Mouse (Mus musculus) ES-CJ7 (cell line): Measurements from ENCODE around the gene Igfbp7.

Experiments used
- DNase-seq: peaks from one replicate; pipeline ENCODE4 v3.0.0; 2011; ENCODE audit warnings: low read depth, low spot score

Gene Igfbp7

DNA sequence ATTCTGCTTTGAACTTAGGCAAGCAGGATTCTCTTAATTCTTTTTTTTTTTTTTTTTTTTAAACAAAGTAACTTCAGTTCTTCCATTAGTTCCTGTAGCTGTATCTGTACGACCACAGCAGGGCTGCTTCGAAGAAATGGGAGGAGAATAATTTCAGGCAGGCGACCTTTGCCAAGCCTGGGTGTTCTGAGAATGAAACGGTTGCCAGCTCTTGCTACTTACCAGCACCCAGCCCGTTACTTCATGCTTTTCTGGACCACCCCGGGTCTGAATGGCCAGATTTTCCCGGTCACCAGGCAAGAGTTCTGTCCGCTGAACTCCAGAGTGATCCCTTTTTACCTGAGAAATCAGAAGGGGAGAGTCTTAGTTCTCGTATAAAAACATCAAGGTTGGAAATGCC is 56.1 kb downstream of the Igfbp7 start:
- DNase-seq, result no peak

DNA sequence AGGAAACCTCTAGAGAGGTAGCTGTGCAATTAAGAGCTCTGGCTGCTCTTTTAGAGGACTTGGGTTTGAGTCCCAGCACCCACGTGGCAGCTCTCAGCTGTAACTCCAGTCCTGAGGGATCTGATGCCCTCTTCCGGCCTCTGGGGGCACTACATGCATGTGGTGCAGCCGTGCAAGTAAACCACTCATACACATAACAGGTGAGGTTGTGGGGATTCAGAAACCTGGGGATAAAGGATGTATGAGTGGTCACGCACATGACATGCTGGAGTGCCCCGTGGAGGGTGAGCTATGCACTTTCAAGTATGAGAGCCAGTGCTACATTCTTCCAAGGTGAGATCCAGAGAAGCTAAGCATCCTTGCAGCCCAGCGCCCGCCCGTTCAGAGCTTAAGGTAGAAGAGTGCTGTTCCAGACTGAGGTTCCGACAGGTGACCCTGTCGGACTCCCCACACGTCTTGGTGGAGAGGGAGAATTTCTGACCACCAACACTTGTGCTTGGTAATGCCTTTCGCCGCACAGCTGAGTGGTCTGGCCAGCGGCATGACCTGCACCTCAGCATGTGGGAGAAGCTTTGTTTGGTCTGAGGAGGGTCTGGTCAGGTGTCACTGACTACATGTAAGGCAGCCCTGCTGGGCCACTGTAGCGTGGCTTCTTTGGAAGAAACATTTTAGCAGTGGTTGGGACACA is 57.7 kb downstream of the Igfbp7 start:
- peak; percentile 84 for DNase-seq

DNA sequence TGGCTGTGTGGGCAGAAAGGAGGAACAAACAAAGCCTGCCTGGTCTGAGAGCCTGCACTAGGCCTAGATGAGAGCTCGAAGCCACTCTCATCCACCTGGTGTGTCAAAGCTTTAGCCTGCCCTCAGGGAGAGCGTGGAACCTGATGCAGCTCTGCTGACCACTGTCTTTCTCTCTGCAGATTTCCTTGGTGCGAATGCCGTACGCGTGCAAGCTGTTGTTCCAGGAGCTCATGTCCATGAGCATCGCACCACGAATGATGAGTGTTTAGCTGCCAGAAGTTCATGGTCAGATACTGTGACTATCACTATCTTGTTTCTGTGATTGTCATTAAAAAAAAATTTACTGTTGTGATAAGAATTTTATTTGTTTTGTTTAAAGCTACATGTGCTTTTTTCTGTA is 58.9 kb downstream of the Igfbp7 start:
- no peak for DNase-seq

DNA sequence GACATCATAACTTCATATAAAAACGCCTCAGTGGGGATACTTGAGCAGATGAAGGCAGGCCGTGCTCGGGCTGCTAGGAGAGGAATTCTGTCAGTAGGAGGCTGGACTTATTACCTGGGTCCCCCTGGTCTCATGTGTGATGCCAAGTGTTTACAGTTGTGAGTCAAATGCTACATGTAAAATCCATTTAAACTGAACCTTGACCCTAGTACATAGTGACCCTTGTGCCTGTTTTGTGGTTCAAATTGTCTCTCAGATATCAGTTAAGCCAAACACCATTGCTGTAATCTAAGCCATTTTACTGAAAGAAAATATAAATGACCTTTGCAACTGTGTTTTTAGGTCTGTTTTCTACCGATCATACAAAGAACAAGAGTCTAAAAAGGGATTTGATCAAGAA is 67.8 kb downstream of the Igfbp7 start:
- DNase-seq, result no peak

DNA sequence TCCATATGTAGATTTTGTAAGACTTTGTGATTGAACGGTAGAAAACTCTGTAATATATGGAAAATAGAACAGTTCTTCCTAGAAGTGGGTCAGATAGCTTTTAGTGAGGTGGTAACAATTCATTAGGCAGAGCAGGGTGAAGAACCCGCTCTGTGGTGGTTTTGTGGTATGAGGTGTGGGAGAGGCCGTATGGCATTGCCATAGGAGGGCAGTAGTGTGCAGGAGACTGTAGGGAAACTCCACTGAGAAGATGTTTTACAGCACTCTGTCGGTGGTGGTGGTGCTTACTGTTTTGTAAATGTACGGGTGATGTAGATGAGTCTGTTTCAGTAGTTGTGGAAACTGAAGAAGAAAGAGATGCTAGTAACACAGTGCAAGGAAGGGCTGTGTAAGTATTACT is 77.7 kb downstream of the Igfbp7 start:
- peak; percentile 55 for DNase-seq

DNA sequence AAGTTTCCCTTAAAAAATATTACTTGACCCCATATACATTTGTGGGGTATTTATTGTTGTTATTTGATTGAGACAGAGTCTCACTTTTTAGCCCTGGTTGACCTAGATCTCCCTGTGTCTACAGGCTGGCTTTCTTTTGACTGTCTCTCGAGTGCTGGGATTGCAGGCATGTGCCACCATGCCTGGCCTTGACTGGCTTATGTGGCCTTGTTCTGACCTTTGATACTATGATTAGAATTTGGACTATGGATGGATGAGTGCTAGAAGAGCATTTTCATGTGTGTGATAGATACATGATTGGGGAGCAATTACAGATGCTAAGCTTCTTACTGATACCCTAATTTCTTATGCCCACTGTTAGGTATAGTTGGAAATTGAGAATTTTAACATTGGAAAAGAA is 82.9 kb downstream of the Igfbp7 start:
- DNase-seq, result no peak

DNA sequence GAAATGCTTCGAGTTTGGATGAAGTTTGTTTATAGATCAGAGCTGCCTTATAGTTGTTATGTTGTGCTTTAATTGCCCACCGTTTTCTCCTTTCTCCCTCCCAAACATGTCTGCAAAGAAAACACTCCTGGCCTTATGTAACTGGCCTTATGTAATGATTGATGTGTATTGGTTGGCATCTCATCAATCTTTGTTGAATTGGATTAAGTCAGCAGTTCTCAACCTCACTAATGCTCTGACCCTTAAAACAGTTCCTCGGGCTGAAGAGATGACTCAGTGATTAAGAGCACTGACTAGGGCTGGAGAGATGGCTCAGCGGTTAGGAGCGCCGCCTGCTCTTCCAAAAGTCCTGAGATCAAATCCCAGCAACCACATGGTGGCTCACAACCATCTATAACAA is 92.9 kb downstream of the Igfbp7 start:
- DNase-seq, result no peak

DNA sequence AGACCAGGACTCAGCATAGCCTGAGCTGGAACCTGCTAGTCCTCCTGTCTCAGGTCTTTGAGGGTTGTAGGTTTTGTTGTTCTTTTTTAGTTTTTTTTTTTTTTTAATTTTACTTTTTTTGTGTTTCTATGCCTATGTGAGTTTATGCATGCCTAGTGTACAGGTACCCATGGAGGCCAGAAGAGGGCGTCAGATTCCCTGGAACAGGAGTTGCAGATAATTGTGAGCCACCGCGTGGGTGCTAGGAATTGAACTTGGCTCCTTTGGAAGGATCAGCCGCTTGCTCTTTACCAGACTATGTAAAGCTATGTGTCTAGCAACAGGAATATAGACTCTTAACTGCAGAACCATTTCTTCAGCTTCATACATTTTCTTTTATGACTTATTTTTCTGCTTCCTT is 93.6 kb downstream of the Igfbp7 start:
- DNase-seq, result peak; percentile 46

DNA sequence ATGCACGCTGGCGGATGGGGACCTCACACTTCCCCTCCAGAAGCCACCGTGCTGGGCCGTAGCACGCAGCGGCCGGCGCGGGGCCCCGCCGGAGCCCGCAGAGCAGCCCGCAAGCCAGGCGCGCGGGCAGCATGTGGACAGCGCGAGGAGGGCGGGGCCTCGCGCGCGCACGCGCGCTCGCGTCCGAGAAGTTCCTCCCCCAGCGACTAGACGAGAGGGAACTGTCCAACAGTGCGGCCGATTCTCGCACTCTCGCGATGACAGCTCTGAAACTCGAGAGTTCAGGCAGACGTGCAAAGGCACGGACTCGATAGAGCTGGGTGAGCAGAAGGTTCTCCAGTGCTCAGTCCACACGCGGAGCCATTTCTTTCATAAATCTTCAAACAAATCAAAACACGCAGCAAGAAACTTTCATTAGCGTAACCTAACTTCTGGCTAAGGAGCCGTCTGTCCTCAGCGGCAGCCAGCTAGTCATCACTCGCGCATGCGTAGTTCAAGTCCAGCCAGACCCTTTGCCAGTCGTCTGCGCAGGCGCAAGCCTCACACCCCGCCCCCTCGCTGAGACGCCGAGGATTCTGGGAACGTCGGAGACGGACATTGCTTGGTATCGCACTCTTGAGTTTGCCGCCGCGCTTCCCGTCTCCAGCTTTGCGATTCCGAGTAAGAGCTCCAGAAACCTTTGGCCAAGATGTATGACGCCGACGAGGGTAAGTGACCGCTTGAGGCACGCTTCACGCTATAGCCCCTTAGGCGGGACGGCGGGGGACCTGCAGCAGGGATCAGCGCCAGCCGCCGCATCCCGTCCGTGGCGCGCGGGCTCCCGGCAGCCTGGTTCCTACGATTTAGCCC is 97.7 kb downstream of the Igfbp7 start, which contains the start of the genes Noa1 and Polr2b:
Noa1 (minus strand) TSS at position 161 of the 849 bp plus-strand sequence.
Polr2b (plus strand) TSS at position 224 of the 849 bp plus-strand sequence.
- peak; percentile 99 for DNase-seq

DNA sequence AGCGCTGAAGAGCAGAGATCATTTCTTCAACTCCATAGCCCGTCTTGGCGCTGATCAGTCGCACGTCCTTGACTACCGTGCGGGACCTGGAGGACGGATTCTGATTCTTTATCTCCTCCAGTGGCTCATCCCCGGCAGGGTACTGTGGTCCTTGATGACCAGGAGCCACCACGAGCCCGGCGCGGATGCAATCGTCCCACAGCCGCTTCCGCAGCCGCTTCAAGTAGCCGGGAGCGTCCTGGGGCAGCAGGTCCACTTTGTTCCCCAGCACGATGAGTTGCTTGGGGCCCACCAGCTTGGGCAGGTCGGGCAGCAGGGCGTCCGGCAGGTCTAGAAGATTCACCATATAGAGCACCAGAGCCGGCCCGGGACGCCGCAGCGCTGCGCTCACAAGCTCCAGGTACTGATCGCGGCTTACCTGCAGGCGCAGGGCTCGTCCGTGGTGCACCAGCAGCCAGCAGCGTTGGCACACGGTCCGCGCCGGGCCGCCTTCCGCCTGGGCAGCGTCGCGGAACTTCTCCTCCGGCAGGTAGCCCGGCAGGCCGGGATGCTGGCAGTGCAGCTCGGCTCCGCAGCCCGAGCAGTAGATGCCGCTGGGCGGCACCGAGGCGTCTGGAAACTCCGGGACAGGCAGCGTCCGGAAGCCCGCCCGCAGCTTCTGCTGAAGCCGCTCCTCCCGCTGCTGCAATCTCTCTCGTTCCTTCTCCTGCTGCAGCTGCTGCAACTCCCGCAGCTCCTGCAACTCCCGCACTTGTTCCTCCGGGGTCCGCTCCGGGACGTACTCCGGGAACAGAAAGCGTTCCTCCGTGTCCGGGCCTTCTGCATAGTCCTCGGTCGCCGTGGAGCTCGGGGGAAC is 98.6 kb downstream of the Igfbp7 start:
- DNase-seq, result peak; percentile 29

DNA sequence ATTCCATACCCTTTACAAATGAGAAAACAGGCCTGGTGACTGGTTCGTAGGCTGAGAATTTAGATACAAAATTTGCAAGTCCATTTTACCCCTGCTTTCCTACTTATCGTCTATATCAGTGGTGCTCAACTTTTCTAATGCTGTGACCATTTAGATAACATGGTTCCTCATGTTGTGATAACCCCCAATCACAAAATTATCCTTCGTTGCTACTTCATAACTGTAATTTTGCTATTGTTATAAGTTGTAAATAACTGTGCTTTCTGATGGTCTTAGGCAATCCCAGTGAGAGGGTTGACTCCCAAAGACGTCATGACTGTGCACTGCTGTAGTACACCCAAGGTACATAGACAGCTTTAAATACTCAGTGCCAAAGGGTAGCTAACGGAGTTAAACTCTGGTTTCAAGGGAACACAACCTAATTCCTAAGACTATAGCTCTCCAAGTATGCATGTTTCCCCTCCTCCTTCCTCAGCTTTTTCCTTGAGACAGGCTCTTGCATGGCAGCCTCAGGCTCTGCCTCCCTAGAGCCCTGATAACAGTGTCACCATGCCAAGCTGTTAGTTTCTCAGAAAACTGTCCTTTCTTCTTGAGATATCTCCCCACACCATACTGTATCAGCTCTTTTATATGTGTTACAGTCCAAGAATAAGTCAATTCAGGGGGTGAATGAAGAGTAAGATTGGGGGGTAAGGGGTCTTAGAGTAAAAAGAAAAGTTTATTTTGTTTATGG is 99.9 kb downstream of the Igfbp7 start:
- no peak for DNase-seq

DNA sequence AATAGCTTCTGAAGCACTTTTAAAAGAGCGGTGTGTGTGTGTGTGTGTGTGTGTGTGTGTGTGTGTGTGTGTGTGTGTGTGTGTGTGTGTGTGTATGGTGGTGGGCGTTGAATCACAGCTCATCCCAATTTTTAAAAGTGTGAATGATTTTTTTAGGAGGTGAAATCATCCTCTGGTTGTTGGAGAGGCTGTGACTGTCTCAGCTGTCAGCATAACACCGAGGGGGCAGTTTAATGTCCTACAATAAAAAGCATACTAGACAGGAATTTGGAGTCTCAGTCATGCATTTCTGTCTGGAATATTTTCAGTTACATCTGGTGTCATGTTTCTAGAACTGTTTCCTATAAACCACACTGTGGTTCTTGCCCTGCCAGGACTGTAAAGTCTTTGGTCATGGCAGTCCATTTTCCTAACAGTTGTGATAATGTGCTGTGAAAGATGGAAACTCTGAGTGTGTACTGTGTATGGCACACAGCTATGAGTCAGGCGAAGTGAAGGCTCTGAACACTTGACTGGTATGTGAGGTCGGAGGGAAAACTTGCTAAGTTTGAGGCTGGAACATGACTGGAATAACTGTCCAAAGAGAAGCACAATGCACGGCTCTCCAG is 106.4 kb downstream of the Igfbp7 start:
- no peak for DNase-seq

DNA sequence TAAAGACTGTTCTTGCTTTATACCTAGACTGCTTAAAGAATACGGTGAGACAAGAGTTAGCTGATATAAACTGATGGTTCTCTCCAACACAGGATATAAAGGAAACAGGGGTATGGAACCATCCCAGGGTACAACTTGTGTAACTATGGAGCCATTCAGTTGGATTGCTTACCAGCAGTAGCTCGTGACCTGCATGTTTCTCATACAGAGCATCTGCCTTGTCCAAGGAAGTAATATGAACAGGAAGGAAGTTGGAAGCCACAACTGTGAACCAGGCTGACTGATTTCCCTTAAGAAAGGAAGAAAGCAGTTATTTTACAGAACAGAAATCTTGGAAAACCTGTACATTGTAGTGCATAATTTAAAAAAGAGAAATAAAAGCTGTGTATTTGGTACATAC is 108.4 kb downstream of the Igfbp7 start:
- no peak for DNase-seq
